Mouse (Mus musculus): Measurements from ENCODE around the gene Nck2.

Gene Nck2

GRCm38 (mm10) chr1:43537021-43537420, 92.6 kb downstream of the Nck2 start:
- DNase-seq = no peak

GRCm38 (mm10) chr1:43537496-43537895, 93.1 kb downstream of the Nck2 start:
- DNase-seq = no peak

- DNase-seq = no peak
Observed at GRCm38 (mm10) chr1:43538716-43539115, 94.3 kb downstream of the Nck2 start.

GRCm38 (mm10) chr1:43539689-43540380, 95.5 kb downstream of the Nck2 start:
- no peak for DNase-seq

GRCm38 (mm10) chr1:43542339-43542738, 98.0 kb downstream of the Nck2 start:
- DNase-seq = no peak

- DNase-seq = no peak
Observed at GRCm38 (mm10) chr1:43547644-43548043, 103.3 kb downstream of the Nck2 start.

GRCm38 (mm10) chr1:43548749-43549148, 104.4 kb downstream of the Nck2 start:
- no peak for DNase-seq

- no peak for DNase-seq
Observed at GRCm38 (mm10) chr1:43550525-43550924, 106.1 kb downstream of the Nck2 start.

- peak in 1 of 2 experiments; percentile 20 for DNase-seq
Observed at GRCm38 (mm10) chr1:43553989-43554679, 109.8 kb downstream of the Nck2 start.

GRCm38 (mm10) chr1:43555222-43555974, 111.0 kb downstream of the Nck2 start:
- DNase-seq = no peak

- no peak for DNase-seq
Observed at GRCm38 (mm10) chr1:43558329-43558728, 114.0 kb downstream of the Nck2 start.

- no peak for DNase-seq
Observed at GRCm38 (mm10) chr1:43559043-43559692, 114.8 kb downstream of the Nck2 start.

GRCm38 (mm10) chr1:43561085-43561484, 116.7 kb downstream of the Nck2 start:
- no peak for DNase-seq

- DNase-seq = peak; percentile 83 to 90
Observed at GRCm38 (mm10) chr1:43562002-43562666, 117.8 kb downstream of the Nck2 start.

- DNase-seq = no peak
Observed at GRCm38 (mm10) chr1:43565260-43565659, 120.9 kb downstream of the Nck2 start.

- no peak for DNase-seq
Observed at GRCm38 (mm10) chr1:43566677-43567377, 122.4 kb downstream of the Nck2 start.

- no peak for DNase-seq
Observed at GRCm38 (mm10) chr1:43568824-43569223, 124.4 kb downstream of the Nck2 start.

- DNase-seq = no peak
Observed at GRCm38 (mm10) chr1:43571105-43571504, 126.7 kb downstream of the Nck2 start.

GRCm38 (mm10) chr1:43574793-43575304, 130.5 kb downstream of the Nck2 start:
- DNase-seq = no peak

- DNase-seq = no peak
Observed at GRCm38 (mm10) chr1:43577371-43577770, 133.0 kb downstream of the Nck2 start.

- DNase-seq = no peak
Observed at GRCm38 (mm10) chr1:43583564-43583963, 139.2 kb downstream of the Nck2 start.

GRCm38 (mm10) chr1:43589001-43589400, 144.6 kb downstream of the Nck2 start:
- DNase-seq = no peak
